Mouse (Mus musculus) fat pad, adult 2 months (tissue): Measurements from ENCODE around the gene Dlg1.

ENCODE experiments used
- DNase-seq: peaks from one replicate; pipeline ENCODE4 v3.0.0-alpha.2; 2011; ENCODE audit warnings: low read depth, low spot score; ENCODE audit errors: extremely low read depth

Gene Dlg1

DNA sequence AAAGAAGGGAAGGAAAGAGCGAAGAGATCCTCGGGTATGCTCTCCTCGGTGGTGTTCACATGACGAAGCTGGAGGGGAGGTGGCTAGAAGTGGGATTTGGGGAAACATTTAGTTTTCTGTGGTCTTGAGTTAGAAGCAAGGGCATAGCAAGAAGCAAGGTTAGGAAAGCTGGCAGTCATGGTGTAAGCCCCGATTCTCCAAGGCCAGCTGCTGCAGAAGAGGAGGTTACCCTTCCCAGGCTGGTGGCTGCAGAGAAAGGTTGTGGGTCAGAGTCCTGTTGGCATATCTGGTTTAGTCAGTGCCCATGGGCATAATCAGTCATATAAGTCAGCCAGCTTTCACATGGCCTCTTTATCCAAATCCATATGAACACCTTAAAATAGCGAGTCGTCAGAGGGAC, 9.2 kb upstream of the Dlg1 start:
- no peak for DNase-seq

- no peak for DNase-seq
Observed at GRCm38 (mm10) chr16:31655531-31655930, 7.7 kb upstream of the Dlg1 start.

GRCm38 (mm10) chr16:31657502-31657901, 5.7 kb upstream of the Dlg1 start:
- DNase-seq, result no peak

DNA sequence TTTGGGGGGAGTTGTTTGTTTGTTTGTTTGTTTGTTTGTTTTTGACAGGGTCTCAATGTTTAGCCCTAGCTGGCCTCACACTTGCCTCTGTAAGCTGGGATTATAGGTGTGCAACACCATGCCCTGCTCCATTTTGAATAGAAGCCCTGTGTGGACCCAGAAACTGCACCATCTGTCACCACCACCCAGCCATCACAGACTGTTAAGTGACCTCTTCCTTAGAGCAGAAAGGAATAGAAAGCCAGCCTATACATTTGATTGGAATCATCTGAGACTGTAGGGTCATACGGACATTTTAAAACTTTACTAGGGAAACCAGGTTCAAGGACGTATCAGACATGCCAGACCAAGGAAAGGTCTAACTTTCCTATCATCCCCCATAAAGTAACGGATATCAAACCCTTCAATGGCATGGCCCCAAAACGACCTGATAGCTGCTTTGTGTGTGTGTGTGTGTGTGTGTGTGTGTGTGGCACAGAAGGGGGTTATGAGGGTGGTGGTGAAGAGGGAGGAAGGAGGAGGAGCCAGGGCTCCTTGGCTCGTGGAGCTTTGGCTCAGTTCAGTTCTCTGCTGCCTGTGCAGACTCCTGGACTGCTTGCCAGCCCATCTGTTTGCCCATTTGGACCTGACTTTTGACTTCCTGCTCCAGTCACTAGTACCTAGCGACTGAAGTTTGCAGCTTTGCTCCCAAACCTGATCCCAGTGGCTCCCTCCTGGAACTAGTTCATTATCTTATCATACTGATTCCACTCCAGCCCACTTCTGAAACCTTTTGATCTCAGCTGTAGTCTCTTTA, 4.5 kb upstream of the Dlg1 start:
- no peak for DNase-seq

- DNase-seq, result no peak
Observed at GRCm38 (mm10) chr16:31659453-31659852, 3.8 kb upstream of the Dlg1 start.

- DNase-seq, result no peak
Observed at GRCm38 (mm10) chr16:31662556-31663378, 476 bp upstream of the Dlg1 start.

GRCm38 (mm10) chr16:31664287-31664597, 999 bp downstream of the Dlg1 start:
- no peak for DNase-seq

- DNase-seq, result no peak
Observed at GRCm38 (mm10) chr16:31672202-31672601, 9.0 kb downstream of the Dlg1 start.

GRCm38 (mm10) chr16:31677463-31677862, 14.2 kb downstream of the Dlg1 start:
- no peak for DNase-seq

GRCm38 (mm10) chr16:31682291-31682690, 19.0 kb downstream of the Dlg1 start:
- no peak for DNase-seq

GRCm38 (mm10) chr16:31683670-31684430, 20.6 kb downstream of the Dlg1 start:
- DNase-seq, result no peak

GRCm38 (mm10) chr16:31684771-31685170, 21.5 kb downstream of the Dlg1 start:
- no peak for DNase-seq

DNA sequence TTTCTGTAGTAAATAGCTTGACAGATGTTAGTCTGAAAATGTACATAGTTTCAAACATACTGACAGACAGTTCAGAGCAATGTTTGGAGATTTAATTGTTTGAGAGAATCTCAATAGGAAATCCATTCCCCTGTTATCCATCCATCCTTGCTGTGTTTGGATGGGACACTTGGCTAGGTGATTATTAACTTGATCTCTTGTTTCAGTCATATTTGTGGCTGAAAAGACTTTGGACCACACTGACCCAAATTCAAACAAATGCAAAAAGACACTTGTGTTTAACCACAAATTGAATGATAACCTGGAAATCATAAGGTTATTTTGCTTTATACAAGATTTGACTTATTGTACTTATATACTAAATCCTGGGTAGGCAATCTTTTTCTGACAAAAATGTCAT, 24.5 kb downstream of the Dlg1 start:
- DNase-seq, result no peak

DNA sequence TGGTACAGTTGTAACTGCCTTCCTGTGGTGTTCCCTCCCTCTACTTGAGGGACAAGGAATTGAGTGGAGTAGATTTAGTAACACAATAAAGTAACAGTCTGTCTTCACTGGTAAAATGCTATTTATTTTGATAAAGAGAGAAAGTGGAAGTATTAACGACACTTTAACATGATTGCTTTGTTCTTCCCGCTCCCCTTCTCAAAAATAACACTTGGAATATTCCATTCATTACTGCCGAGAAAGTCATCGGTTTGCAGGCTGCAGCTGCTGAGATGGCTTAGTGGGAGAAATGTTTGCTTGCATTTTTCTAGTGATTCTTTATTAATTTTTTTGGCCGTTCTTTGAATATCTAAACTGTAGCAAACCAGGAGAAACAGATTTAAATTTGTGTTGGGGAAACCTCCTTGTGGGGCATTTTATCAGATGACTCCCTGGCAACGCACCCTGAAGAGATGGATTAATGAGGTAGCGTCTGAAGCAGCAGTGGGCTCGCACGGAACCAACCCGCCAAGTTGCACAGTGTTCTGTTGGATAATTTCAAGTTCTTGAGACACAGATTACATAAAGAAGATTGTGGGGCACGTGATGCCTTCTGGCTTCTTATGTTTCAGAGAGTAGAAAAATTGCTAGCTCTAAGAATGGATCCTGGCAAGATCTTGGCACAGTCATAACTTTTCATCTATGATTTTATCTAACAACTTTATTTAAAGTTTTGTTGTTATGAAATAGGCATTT, 32.2 kb downstream of the Dlg1 start:
- DNase-seq, result no peak

DNA sequence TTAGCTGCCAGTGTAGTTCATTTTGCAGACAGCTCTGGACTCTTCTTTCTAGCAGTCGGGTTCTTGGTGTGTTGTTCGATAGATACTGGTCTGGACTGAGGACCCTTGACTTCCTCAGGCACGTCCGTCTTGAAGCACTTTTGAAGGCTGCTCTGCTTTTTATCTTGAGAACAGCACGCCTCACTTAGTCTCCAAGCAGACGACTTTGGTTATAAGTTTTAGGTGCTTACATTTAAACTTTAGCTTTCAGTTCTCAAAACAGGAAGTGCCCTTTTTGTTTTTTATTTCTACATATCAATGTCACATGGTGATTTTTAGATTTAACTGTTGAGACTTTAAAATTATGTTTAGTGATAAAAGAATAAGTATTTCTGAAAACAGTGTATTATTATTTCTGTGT, 33.1 kb downstream of the Dlg1 start:
- DNase-seq, result no peak

DNA sequence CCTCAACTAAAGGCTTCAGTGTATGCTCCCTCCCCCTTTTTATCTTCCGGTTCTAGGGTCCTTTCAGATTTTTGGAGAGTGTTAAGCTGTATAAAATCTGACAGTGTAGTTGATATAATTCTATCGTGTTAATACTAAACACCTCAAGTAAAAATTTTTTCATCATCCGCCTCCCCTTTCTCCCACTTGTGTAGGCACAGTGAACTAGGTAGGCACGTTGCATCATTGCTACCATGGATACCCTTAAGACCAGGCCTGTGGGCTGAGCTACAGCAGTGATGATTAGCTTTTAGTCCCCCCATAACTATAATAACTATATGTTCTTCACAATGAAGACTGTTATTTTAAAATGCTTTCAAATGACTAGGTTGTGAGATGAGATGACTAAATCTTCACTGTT, 34.1 kb downstream of the Dlg1 start:
- DNase-seq, result no peak

DNA sequence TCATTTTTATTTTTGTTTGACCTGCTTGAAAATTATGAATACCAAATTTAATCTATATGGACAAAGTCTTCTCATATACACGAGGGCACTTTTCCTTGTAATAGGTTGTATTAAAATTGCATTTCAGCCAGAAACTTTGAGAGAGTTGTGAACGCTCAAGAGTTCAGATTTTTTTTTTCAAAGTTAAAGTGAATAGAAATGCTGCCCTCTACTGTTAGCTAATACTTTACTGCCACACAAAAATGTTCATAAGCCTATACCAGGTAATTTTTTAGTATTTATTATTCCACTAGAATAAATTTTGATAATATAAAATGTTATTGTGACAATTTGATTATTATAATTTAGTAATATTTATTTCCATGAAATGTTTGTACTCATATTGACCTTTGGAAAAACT, 42.0 kb downstream of the Dlg1 start:
- DNase-seq, result no peak

- no peak for DNase-seq
Observed at GRCm38 (mm10) chr16:31705904-31706303, 42.7 kb downstream of the Dlg1 start.

- no peak for DNase-seq
Observed at GRCm38 (mm10) chr16:31707326-31707725, 44.1 kb downstream of the Dlg1 start.

- DNase-seq, result no peak
Observed at GRCm38 (mm10) chr16:31722991-31723390, 59.7 kb downstream of the Dlg1 start.

- DNase-seq, result no peak
Observed at GRCm38 (mm10) chr16:31724121-31724520, 60.9 kb downstream of the Dlg1 start.
